Mouse (Mus musculus) liver (tissue): ENCODE measurements at regions not wholly inside any gene's neighbourhood (a gene's known extent, or its start where the extent isn't known, plus 50 kb on each side); places are given as distances from the start of the nearest gene placed in this dataset.

Experiments used
- DNase-seq: peaks from one replicate; pipeline ENCODE4 v3.0.0-alpha.2; 2020; ENCODE audit warnings: mixed read lengths

GRCm38 (mm10) chr11:90981626-90982025 is 293.5 kb upstream of the Tom1l1 start:
- DNase-seq = no peak

DNA sequence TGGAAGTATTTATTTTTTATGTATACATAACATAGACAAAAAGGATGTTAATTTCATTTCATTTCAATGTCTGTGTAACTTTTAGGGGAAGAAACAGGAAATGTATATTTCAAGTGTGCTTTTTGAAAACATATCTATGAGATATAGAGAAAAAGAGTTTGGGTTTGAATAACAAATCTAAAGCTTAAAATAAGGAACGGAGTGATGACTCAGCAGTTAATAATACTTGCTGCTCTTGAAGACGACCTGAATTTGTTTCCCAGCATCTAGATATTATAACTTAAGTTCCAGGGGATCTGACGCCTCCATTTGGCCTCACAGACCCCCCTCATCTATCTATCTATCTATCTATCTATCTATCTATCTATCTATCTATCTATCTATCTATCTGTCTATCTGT is 290.1 kb upstream of the Tom1l1 start:
- no peak for DNase-seq

DNA sequence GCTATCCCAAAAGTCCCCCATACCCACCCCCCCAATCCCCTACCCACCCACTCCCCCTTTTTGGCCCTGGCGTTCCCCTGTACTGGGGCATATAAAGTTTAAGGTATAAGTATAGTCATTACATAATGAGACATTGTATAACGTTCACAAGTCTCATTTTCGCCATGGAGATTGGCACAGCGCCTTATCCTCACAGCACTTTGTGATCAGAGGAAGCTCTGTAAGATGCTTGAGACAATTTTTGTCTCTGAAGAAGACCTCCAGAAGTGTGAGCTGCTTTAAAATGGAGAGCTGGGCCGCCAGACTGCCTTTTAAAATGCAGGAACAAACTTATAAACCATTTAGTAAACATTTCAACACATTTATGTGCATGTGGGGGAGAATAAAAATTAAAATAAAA is 252.9 kb upstream of the Tom1l1 start:
- no peak for DNase-seq

GRCm38 (mm10) chr11:90925738-90926137 is 237.6 kb upstream of the Tom1l1 start:
- DNase-seq = no peak

GRCm38 (mm10) chr11:90917782-90918181 is 229.6 kb upstream of the Tom1l1 start:
- no peak for DNase-seq

- DNase-seq = no peak
These were observed 206.1 kb upstream of the Tom1l1 start for GRCm38 (mm10) chr11:90894236-90894635.

DNA sequence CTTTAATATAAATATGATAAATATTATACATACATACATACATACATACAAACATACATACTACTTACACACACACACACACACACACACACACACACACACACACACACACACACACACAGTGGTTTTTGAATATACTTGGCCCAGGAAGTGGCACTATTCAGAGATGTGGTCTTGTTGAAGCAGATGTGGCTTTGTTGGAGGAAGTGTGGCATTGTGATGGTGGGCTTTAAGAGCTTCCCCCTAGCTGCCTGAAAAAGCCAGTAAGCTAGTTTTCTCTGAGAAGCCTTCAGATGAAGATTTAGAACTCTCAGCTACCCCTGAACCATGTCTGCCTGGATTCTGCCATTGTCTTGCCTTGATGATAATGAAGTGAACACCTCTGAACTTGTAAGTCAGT is 185.0 kb upstream of the Tom1l1 start:
- DNase-seq = no peak

- DNase-seq = no peak
These were observed 183.5 kb upstream of the Tom1l1 start for GRCm38 (mm10) chr11:90871686-90872085.

GRCm38 (mm10) chr11:90863981-90864760 is 176.0 kb upstream of the Tom1l1 start:
- DNase-seq = no peak

DNA sequence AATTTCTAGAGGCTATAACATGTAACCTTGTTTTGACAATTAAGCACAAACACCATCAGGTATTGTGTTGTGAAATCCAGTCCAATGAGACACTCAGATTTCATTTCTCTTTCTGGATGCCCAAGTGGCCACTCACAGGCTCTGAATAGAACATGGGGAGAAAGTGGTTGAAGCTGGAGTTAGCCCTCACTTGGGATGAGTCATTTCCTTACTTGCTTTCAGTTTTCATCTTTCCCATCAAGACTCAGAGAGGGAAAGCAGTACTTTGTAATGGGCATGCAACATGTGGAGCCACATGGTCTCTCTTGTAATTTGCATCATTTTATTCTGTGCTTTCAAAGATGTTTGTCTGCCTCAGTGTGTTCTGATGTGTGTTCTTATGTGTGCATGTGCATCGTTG is 167.6 kb upstream of the Tom1l1 start:
- no peak for DNase-seq

DNA sequence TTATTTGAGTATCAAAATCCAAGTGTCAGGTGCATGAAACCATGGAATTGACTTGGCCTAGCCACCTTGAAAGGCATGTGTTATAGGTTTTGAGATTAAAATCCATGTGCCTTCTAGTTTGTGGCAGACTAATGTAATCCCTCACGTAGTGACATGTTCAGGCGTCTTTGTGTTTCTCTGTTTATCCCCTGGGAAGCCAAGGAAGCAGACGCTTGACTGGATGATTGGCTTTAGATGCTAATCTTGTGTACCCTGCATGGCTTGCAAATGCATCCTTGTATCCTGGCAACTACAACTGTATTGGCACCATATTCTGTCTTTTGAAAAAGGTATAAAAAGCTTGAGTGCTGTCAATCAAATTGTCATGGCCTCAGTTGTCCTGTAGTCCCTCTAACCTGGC is 167.2 kb upstream of the Tom1l1 start:
- no peak for DNase-seq

DNA sequence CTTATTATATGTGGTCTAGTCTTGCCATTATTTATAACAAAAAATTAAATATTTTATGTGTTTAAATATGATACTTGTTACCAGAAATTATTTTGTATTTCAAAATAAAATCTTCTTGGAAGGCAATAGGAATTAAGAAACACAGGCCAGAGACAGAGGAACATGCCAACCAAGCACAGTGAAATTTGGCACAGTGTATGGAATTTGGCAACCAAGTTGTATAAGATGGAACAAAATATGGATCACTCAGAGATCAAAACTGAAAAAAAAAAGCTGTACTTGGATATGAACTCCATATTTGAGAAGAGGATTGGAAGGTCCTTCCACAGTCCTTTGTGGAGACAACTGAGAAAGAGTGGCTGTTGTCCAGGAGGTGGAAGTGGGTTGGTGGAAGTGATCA is 163.1 kb upstream of the Tom1l1 start:
- DNase-seq = no peak

- DNase-seq = no peak
These were observed 156.8 kb upstream of the Tom1l1 start for GRCm38 (mm10) chr11:90844925-90845319.

GRCm38 (mm10) chr11:90844266-90844924 is 156.2 kb upstream of the Tom1l1 start:
- DNase-seq = no peak

GRCm38 (mm10) chr11:90838161-90838560 is 150.0 kb upstream of the Tom1l1 start:
- DNase-seq = no peak

DNA sequence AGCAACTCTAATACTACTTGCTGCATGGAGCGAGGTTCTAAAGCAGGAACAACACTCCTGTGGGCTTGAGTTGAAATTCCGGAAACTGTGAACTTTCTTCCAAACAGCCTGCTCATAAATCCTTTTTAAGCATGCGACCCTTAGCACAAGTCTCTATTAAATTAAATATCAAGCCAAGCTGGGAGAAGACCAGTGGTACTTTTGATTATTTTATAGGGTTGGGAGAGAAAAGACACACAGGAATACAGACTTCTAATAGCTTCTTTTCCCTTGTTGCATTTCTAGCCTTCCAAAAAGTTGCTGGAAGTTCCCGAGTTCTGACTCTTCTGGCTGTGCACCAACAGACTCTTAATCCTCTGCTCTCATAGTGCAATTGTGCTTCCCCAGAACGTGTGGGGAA is 136.6 kb upstream of the Tom1l1 start:
- DNase-seq = no peak

DNA sequence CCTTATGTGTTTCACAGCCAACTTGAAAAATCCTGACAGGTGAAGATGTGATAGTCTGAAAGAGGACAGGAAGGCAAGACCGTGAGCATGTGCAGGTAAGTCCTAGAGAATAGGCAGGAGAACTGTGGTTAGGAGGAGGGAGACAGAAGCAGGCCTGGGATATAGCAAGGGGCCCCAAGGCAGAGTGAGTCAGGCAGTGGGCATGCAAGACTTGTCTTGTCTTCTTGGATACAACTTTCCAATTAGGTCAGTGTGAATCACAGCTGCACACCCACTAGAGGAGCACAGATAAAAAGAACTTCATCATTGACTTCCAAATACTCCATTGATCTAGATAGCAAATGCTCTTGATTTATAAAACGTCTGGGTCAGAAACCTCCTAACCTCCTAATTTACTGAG is 128.6 kb upstream of the Tom1l1 start:
- DNase-seq = no peak

DNA sequence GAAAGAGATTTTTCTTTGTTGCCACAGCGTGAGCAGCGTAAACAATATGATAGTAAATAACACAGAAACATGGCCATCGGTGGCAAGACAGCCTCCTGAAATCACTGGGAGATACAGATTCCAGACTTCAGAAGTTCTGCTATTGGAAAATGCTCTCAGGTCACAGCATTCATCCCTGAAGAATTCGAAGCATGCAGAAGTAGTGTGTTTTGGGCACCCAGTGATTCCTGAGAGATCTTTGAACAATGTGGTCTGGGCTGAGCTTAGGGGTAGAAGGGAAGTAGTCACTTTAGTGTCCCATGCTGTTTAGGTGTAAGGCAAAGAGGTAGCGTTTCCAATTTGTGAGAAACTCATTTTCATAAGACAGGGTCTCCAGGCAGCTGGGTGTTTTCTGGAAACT is 126.3 kb upstream of the Tom1l1 start:
- DNase-seq = no peak

GRCm38 (mm10) chr11:90812971-90813370 is 124.8 kb upstream of the Tom1l1 start:
- DNase-seq = no peak

GRCm38 (mm10) chr11:90812530-90812929 is 124.4 kb upstream of the Tom1l1 start:
- DNase-seq = no peak

DNA sequence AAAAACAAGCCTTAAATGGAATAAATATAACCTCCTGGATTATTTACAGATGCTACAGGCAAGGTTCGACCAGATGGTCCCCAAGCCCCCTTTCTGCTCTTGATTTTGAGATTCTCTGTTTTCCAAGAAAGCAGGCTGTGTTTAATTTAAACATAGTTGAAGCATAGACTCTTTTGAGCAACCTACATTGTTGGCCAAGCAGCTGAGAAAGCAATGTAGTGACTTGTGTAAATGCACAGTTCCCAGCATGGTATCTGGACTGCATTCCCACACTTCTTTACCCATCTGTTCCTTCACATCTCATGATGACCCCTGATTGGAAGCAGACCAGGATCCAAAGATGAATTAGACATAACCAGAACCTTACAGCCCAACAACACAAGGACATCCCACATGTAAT is 120.3 kb upstream of the Tom1l1 start:
- DNase-seq = no peak

DNA sequence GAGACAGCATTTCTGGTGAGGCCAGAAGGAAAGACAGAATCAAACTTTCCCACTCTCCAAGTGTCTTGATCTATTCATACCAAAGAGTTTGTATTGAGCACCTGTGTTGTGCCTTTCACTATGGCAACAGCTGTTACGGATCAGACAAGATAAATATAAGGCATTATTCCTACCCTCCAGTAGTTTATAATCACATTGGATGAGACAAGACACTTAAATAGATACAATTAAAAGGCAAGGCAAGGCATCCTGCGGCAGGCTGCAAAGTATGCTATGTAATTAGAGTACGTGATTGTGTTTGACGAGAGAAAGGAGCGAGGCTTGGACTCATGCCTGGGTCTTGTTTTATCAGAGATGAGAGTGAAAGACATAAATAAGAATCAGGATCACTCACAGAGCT is 119.2 kb upstream of the Tom1l1 start:
- DNase-seq = no peak

- no peak for DNase-seq
These were observed 114.6 kb upstream of the Tom1l1 start for GRCm38 (mm10) chr11:90802569-90803363.

GRCm38 (mm10) chr11:90797577-90797976 is 109.4 kb upstream of the Tom1l1 start:
- no peak for DNase-seq
